Mouse (Mus musculus): ENCODE data around the gene Lbhd1. TPM values are rescaled to one million over a fixed set of nuclear protein-coding genes. Genes with fewer than 3 reads are reported as not detected.
A peak's percentile ranks its signal among the peaks of the same experiment; 100 is the strongest.

The Lbhd1 gene
- polyA plus RNA-seq, 1 experiment = 0.55 TPM

- TF ChIP-seq CTCF (IDR thresholded peaks at IDR 0.05; ENCODE audit: extremely low read depth, insufficient read length, insufficient replicate concordance, low read depth, low read length) = no peak
- no peak for TF ChIP-seq POLR2A (IDR thresholded peaks at IDR 0.05; ENCODE audit: low read depth, low read length)
- Histone ChIP-seq H3K27ac (ENCODE audit: insufficient read depth, low read depth, low read length) (peak overlapping the region; percentile 53), H3K4me3 (ENCODE audit: low read depth, low read length) (no peak overlapping the region), H3K36me3 (ENCODE audit: control insufficient read depth, insufficient read depth, low read length) (peaks cover 24% of the 10 kb centered on the region), H3K27me3 (ENCODE audit: control insufficient read depth, insufficient read depth, low read length) (no peaks in the 10 kb centered on the region), H3K4me1 (ENCODE audit: control insufficient read depth, insufficient read depth, insufficient read length, low read length) (peaks cover 5% of the 10 kb centered on the region; the same call in 1 of the 2 replicates)
- 44% methylated on average over 6 of the region's 6 CpGs for WGBS
Observed at GRCm38 (mm10) chr19:8919684-8920072, 36.1 kb downstream of the Lbhd1 start.

- Histone ChIP-seq H3K27ac (ENCODE audit: insufficient read depth, low read depth, low read length) (peak within 1 kb of the TSS; percentile 80), H3K27me3 (ENCODE audit: control insufficient read depth, insufficient read depth, low read length) (no peaks in the 10 kb centered on the region), H3K4me1 (ENCODE audit: control insufficient read depth, insufficient read depth, insufficient read length, low read length) (peaks cover 5% of the 10 kb centered on the region; the same call in 1 of the 2 replicates), H3K4me3 (ENCODE audit: low read depth, low read length) (peak within 1 kb of the TSS; percentile 71), H3K36me3 (ENCODE audit: control insufficient read depth, insufficient read depth, low read length) (peaks cover 19% of the 10 kb centered on the region)
- 1% methylated on average over 50 of the region's 50 CpGs for WGBS
- TF ChIP-seq POLR2A (IDR thresholded peaks at IDR 0.05; ENCODE audit: low read depth, low read length) (peak; percentile 69), CTCF (IDR thresholded peaks at IDR 0.05; ENCODE audit: extremely low read depth, insufficient read length, insufficient replicate concordance, low read depth, low read length) (no peak)
Observed at GRCm38 (mm10) chr19:8920073-8920736, 36.7 kb downstream of the Lbhd1 start, which contains the start of gene B3gat3. Gene B3gat3 (plus strand): TSS chr19:8920374.

- Histone ChIP-seq H3K4me3 (ENCODE audit: low read depth, low read length) (peak overlapping the region; percentile 71), H3K27ac (ENCODE audit: insufficient read depth, low read depth, low read length) (peak overlapping the region; percentile 80), H3K27me3 (ENCODE audit: control insufficient read depth, insufficient read depth, low read length) (no peaks in the 10 kb centered on the region), H3K4me1 (ENCODE audit: control insufficient read depth, insufficient read depth, insufficient read length, low read length) (peaks cover 5% of the 10 kb centered on the region; the same call in 1 of the 2 replicates), H3K36me3 (ENCODE audit: control insufficient read depth, insufficient read depth, low read length) (peaks cover 14% of the 10 kb centered on the region)
- no peak for TF ChIP-seq POLR2A (IDR thresholded peaks at IDR 0.05; ENCODE audit: low read depth, low read length)
- TF ChIP-seq CTCF (IDR thresholded peaks at IDR 0.05; ENCODE audit: extremely low read depth, insufficient read length, insufficient replicate concordance, low read depth, low read length) = no peak
- under 1% methylated on average over 6 of the region's 6 CpGs for WGBS
Observed at GRCm38 (mm10) chr19:8920836-8921291, 37.3 kb downstream of the Lbhd1 start.

- Histone ChIP-seq H3K36me3 (ENCODE audit: control insufficient read depth, insufficient read depth, low read length) (peaks cover 9% of the 10 kb centered on the region; the same call in 1 of the 2 replicates), H3K4me1 (ENCODE audit: control insufficient read depth, insufficient read depth, insufficient read length, low read length) (peaks cover 5% of the 10 kb centered on the region; the same call in 1 of the 2 replicates), H3K27me3 (ENCODE audit: control insufficient read depth, insufficient read depth, low read length) (no peaks in the 10 kb centered on the region), H3K4me3 (ENCODE audit: low read depth, low read length) (no peak overlapping the region), H3K27ac (ENCODE audit: insufficient read depth, low read depth, low read length) (no peak overlapping the region)
- TF ChIP-seq CTCF (IDR thresholded peaks at IDR 0.05; ENCODE audit: extremely low read depth, insufficient read length, insufficient replicate concordance, low read depth, low read length) = no peak
- TF ChIP-seq POLR2A (IDR thresholded peaks at IDR 0.05; ENCODE audit: low read depth, low read length) = no peak
- 73% methylated on average over 9 of the region's 9 CpGs for WGBS
Observed at GRCm38 (mm10) chr19:8921741-8922140, 38.2 kb downstream of the Lbhd1 start.

- TF ChIP-seq POLR2A (IDR thresholded peaks at IDR 0.05; ENCODE audit: low read depth, low read length) = no peak
- TF ChIP-seq CTCF (IDR thresholded peaks at IDR 0.05; ENCODE audit: extremely low read depth, insufficient read length, insufficient replicate concordance, low read depth, low read length) = no peak
- Histone ChIP-seq H3K27me3 (ENCODE audit: control insufficient read depth, insufficient read depth, low read length) (no peaks in the 10 kb centered on the region), H3K4me3 (ENCODE audit: low read depth, low read length) (no peak overlapping the region), H3K27ac (ENCODE audit: insufficient read depth, low read depth, low read length) (no peak overlapping the region), H3K36me3 (ENCODE audit: control insufficient read depth, insufficient read depth, low read length) (peaks cover 9% of the 10 kb centered on the region; the same call in 1 of the 2 replicates), H3K4me1 (ENCODE audit: control insufficient read depth, insufficient read depth, insufficient read length, low read length) (peaks cover 9% of the 10 kb centered on the region)
- 79% methylated on average over 2 of the region's 2 CpGs for WGBS
Observed at GRCm38 (mm10) chr19:8926766-8927165, 43.2 kb downstream of the Lbhd1 start.

- H3K4me1 ChIP-seq (ENCODE audit: control insufficient read depth, insufficient read depth, insufficient read length, low read length) = peaks cover 9% of the 10 kb centered on the region
- H3K27ac ChIP-seq (ENCODE audit: insufficient read depth, low read depth, low read length) = no peak overlapping the region
- 88% methylated on average over 12 of the region's 12 CpGs for WGBS
- no peak overlapping the region for H3K4me3 ChIP-seq (ENCODE audit: low read depth, low read length)
- peaks cover 7% of the 10 kb centered on the region; the same call in 1 of the 2 replicates for H3K36me3 ChIP-seq (ENCODE audit: control insufficient read depth, insufficient read depth, low read length)
- no peaks in the 10 kb centered on the region for H3K27me3 ChIP-seq (ENCODE audit: control insufficient read depth, insufficient read depth, low read length)
- TF ChIP-seq POLR2A (IDR thresholded peaks at IDR 0.05; ENCODE audit: low read depth, low read length) (no peak), CTCF (IDR thresholded peaks at IDR 0.05; ENCODE audit: extremely low read depth, insufficient read length, insufficient replicate concordance, low read depth, low read length) (no peak)
Observed at GRCm38 (mm10) chr19:8927891-8928525, 44.5 kb downstream of the Lbhd1 start.

- 28% methylated on average over 16 of the region's 16 CpGs for WGBS
- Histone ChIP-seq H3K27me3 (ENCODE audit: control insufficient read depth, insufficient read depth, low read length) (no peaks in the 10 kb centered on the region), H3K27ac (ENCODE audit: insufficient read depth, low read depth, low read length) (peak overlapping the region; percentile 77; the same call in 1 of the 2 replicates), H3K4me3 (ENCODE audit: low read depth, low read length) (peak overlapping the region; percentile 95), H3K4me1 (ENCODE audit: control insufficient read depth, insufficient read depth, insufficient read length, low read length) (peaks cover 9% of the 10 kb centered on the region), H3K36me3 (ENCODE audit: control insufficient read depth, insufficient read depth, low read length) (peaks cover 7% of the 10 kb centered on the region; the same call in 1 of the 2 replicates)
- TF ChIP-seq POLR2A (IDR thresholded peaks at IDR 0.05; ENCODE audit: low read depth, low read length) (no peak), CTCF (IDR thresholded peaks at IDR 0.05; ENCODE audit: extremely low read depth, insufficient read length, insufficient replicate concordance, low read depth, low read length) (no peak)
Observed at GRCm38 (mm10) chr19:8928689-8929223, 45.2 kb downstream of the Lbhd1 start.

Data from small intestine, adult 2 months (tissue).